Mouse (Mus musculus): ENCODE data around the gene Morn3. TPM values are rescaled to one million over a fixed set of nuclear protein-coding genes. Genes with fewer than 3 reads are reported as not detected.
A peak's percentile ranks its signal among the peaks of the same experiment; 100 is the strongest.
"Not testable (repeated sequence)": the region's sequence is repeated elsewhere in the genome, so short reads cannot be mapped to it uniquely, and the experiment has no call there.

Gene Morn3
- polyA plus RNA-seq, 1 experiment from 2014 or later, result not detected

GRCm38 (mm10) chr5:123075576-123076418, 29.0 kb upstream of the Morn3 start:
- Histone ChIP-seq H3K4me2 (replicated peaks; ENCODE audit: low read depth) (peak overlapping the region; percentile 97), H3K4me1 (replicated peaks; ENCODE audit: control insufficient read depth, insufficient read depth, low read length) (no peaks in the 10 kb centered on the region; the same call in 1 of the 2 replicates), H3K27ac (ENCODE audit: low read depth, low read length) (no peak overlapping the region), H3K9ac (ENCODE audit: low read depth, low read length) (peak overlapping the region; percentile 47), H3K9me3 (ENCODE audit: control insufficient read depth) (no peaks in the 10 kb centered on the region), H3K36me3 (ENCODE audit: control insufficient read depth, insufficient read depth) (no peaks in the 10 kb centered on the region), H3K27me3 (replicated peaks; ENCODE audit: control insufficient read depth, insufficient read depth, low read length) (no peaks in the 10 kb centered on the region), H3K4me3 (ENCODE audit: low read depth, low read length) (peak overlapping the region; percentile 67)
- 6% methylated on average over 44 of the region's 45 CpGs for WGBS
- ATAC-seq, result peak; percentile 91
- no peak for TF ChIP-seq CTCF (IDR thresholded peaks at IDR 0.05; ENCODE audit: low read depth)

GRCm38 (mm10) chr5:123068714-123069113, 21.9 kb upstream of the Morn3 start:
- no peak overlapping the region for H3K9ac ChIP-seq (ENCODE audit: low read depth, low read length)
- no peak for ATAC-seq
- no peak overlapping the region for H3K4me3 ChIP-seq (ENCODE audit: low read depth, low read length)

GRCm38 (mm10) chr5:123068115-123068514, 21.3 kb upstream of the Morn3 start, which contains the start of gene Tmem120b:
TSS of gene Tmem120b (plus strand) at chr5:123068415.
- Histone ChIP-seq H3K27ac (ENCODE audit: low read depth, low read length) (no peak within 1 kb of the TSS), H3K9ac (ENCODE audit: low read depth, low read length) (no peak within 1 kb of the TSS), H3K27me3 (replicated peaks; ENCODE audit: control insufficient read depth, insufficient read depth, low read length) (no peaks in the 10 kb centered on the region), H3K36me3 (ENCODE audit: control insufficient read depth, insufficient read depth) (no peaks in the 10 kb centered on the region), H3K4me3 (ENCODE audit: low read depth, low read length) (no peak within 1 kb of the TSS), H3K4me1 (replicated peaks; ENCODE audit: control insufficient read depth, insufficient read depth, low read length) (no peaks in the 10 kb centered on the region), H3K4me2 (replicated peaks; ENCODE audit: low read depth) (no peak within 1 kb of the TSS), H3K9me3 (ENCODE audit: control insufficient read depth) (no peaks in the 10 kb centered on the region)
- ATAC-seq, result no peak
- no peak for TF ChIP-seq CTCF (IDR thresholded peaks at IDR 0.05; ENCODE audit: low read depth)
- 87% methylated on average over 12 of the region's 12 CpGs for WGBS

More at GRCm38 (mm10) chr5:123068714-123069113, 21.9 kb upstream of the Morn3 start:
- Histone ChIP-seq H3K4me1 (replicated peaks; ENCODE audit: control insufficient read depth, insufficient read depth, low read length) (no peaks in the 10 kb centered on the region), H3K27me3 (replicated peaks; ENCODE audit: control insufficient read depth, insufficient read depth, low read length) (no peaks in the 10 kb centered on the region), H3K9me3 (ENCODE audit: control insufficient read depth) (no peaks in the 10 kb centered on the region), H3K36me3 (ENCODE audit: control insufficient read depth, insufficient read depth) (no peaks in the 10 kb centered on the region), H3K27ac (ENCODE audit: low read depth, low read length) (no peak overlapping the region), H3K4me2 (replicated peaks; ENCODE audit: low read depth) (no peak overlapping the region)
- WGBS, result 97% methylated on average over 2 of the region's 2 CpGs
- TF ChIP-seq CTCF (IDR thresholded peaks at IDR 0.05; ENCODE audit: low read depth), result no peak

- Histone ChIP-seq H3K27ac (ENCODE audit: low read depth, low read length) (no peak overlapping the region), H3K27me3 (replicated peaks; ENCODE audit: control insufficient read depth, insufficient read depth, low read length) (no peaks in the 10 kb centered on the region), H3K9me3 (ENCODE audit: control insufficient read depth) (no peaks in the 10 kb centered on the region), H3K4me1 (replicated peaks; ENCODE audit: control insufficient read depth, insufficient read depth, low read length) (no peaks in the 10 kb centered on the region), H3K36me3 (ENCODE audit: control insufficient read depth, insufficient read depth) (no peaks in the 10 kb centered on the region), H3K9ac (ENCODE audit: low read depth, low read length) (no peak overlapping the region), H3K4me3 (ENCODE audit: low read depth, low read length) (no peak overlapping the region), H3K4me2 (replicated peaks; ENCODE audit: low read depth) (no peak overlapping the region)
- peak; percentile 59 for TF ChIP-seq CTCF (IDR thresholded peaks at IDR 0.05; ENCODE audit: low read depth)
- peak; percentile 27; the same call in 1 of the 2 replicates for ATAC-seq
- WGBS, result 12% methylated on average over 6 of the region's 6 CpGs
Measured at GRCm38 (mm10) chr5:123067395-123067995, 20.7 kb upstream of the Morn3 start.

- ATAC-seq, result no peak
Measured at GRCm38 (mm10) chr5:123064207-123064606, 17.4 kb upstream of the Morn3 start.

GRCm38 (mm10) chr5:123063141-123063540, 16.3 kb upstream of the Morn3 start:
- TF ChIP-seq CTCF (IDR thresholded peaks at IDR 0.05; ENCODE audit: low read depth), result no peak
- Histone ChIP-seq H3K27ac (ENCODE audit: low read depth, low read length) (no peak overlapping the region), H3K9me3 (ENCODE audit: control insufficient read depth) (no peaks in the 10 kb centered on the region), H3K4me2 (replicated peaks; ENCODE audit: low read depth) (no peak overlapping the region), H3K9ac (ENCODE audit: low read depth, low read length) (no peak overlapping the region), H3K4me3 (ENCODE audit: low read depth, low read length) (no peak overlapping the region), H3K27me3 (replicated peaks; ENCODE audit: control insufficient read depth, insufficient read depth, low read length) (no peaks in the 10 kb centered on the region), H3K36me3 (ENCODE audit: control insufficient read depth, insufficient read depth) (no peaks in the 10 kb centered on the region), H3K4me1 (replicated peaks; ENCODE audit: control insufficient read depth, insufficient read depth, low read length) (no peaks in the 10 kb centered on the region)
- WGBS, result 84% methylated on average over 3 of the region's 3 CpGs
- ATAC-seq, result no peak

More at GRCm38 (mm10) chr5:123064207-123064606, 17.4 kb upstream of the Morn3 start:
- H3K9ac ChIP-seq (ENCODE audit: low read depth, low read length), result no peak overlapping the region
- no peak overlapping the region for H3K4me3 ChIP-seq (ENCODE audit: low read depth, low read length)
- H3K27me3 ChIP-seq (replicated peaks; ENCODE audit: control insufficient read depth, insufficient read depth, low read length), result no peaks in the 10 kb centered on the region
- WGBS, result 25% methylated on average over 6 of the region's 6 CpGs
- no peaks in the 10 kb centered on the region for H3K36me3 ChIP-seq (ENCODE audit: control insufficient read depth, insufficient read depth)
- no peak overlapping the region for H3K27ac ChIP-seq (ENCODE audit: low read depth, low read length)
- peak; percentile 65 for TF ChIP-seq CTCF (IDR thresholded peaks at IDR 0.05; ENCODE audit: low read depth)
- no peaks in the 10 kb centered on the region for H3K9me3 ChIP-seq (ENCODE audit: control insufficient read depth)
- H3K4me2 ChIP-seq (replicated peaks; ENCODE audit: low read depth), result no peak overlapping the region
- no peaks in the 10 kb centered on the region for H3K4me1 ChIP-seq (replicated peaks; ENCODE audit: control insufficient read depth, insufficient read depth, low read length)

- ATAC-seq; H3K9me3 ChIP-seq (ENCODE audit: control insufficient read depth); H3K4me1 ChIP-seq (replicated peaks; ENCODE audit: control insufficient read depth, insufficient read depth, low read length); H3K9ac ChIP-seq (ENCODE audit: low read depth, low read length); H3K36me3 ChIP-seq (ENCODE audit: control insufficient read depth, insufficient read depth); H3K4me2 ChIP-seq (replicated peaks; ENCODE audit: low read depth); H3K4me3 ChIP-seq (ENCODE audit: low read depth, low read length); H3K27ac ChIP-seq (ENCODE audit: low read depth, low read length); H3K27me3 ChIP-seq (replicated peaks; ENCODE audit: control insufficient read depth, insufficient read depth, low read length): not testable (repeated sequence)
- WGBS, result 71% methylated on average over 6 of the region's 6 CpGs
Measured at GRCm38 (mm10) chr5:123061402-123061749, 14.6 kb upstream of the Morn3 start.
